Mouse (Mus musculus) myocyte (in vitro differentiated cells): Measurements from ENCODE around the gene Golga7b.

ENCODE experiments used
- MAX ChIP-seq: IDR thresholded peaks from one replicate; pipeline ENCODE4 v1.6.1; 2011; ENCODE audit warnings: low read depth, mild to moderate bottlenecking, control low read depth
- MYOD1 ChIP-seq, 3 experiments: IDR thresholded peaks; one replicate each; pipeline ENCODE4 v1.6.1; 2011; ENCODE audit warnings: control low read depth in 2 of 3, low read depth in 2 of 3, mild to moderate bottlenecking in 2 of 3, moderate library complexity in 1 of 3; ENCODE audit not compliant: insufficient read length in 2 of 3, control insufficient read depth in 1 of 3
- MYOG ChIP-seq, 3 experiments: IDR thresholded peaks; one replicate each; pipeline ENCODE4 v1.6.1; 2011; ENCODE audit warnings: control low read depth in 2 of 3, low read depth in 2 of 3, mild to moderate bottlenecking in 2 of 3; ENCODE audit not compliant: insufficient read length in 2 of 3, control insufficient read depth in 1 of 3, insufficient read depth in 1 of 3
- POLR2A ChIP-seq: IDR thresholded peaks from one replicate; pipeline ENCODE4 v1.6.1; 2011; ENCODE audit warnings: low read depth, mild to moderate bottlenecking, control low read depth, moderate library complexity; ENCODE audit not compliant: insufficient read length
- POLR2AphosphoS2 ChIP-seq: IDR thresholded peaks from one replicate; pipeline ENCODE4 v1.6.1; 2011; ENCODE audit warnings: low read depth, control low read depth; ENCODE audit not compliant: insufficient read length
- TCF12 ChIP-seq: IDR thresholded peaks from one replicate; pipeline ENCODE4 v1.6.1; 2011; ENCODE audit warnings: mild to moderate bottlenecking, control low read depth; ENCODE audit not compliant: poor library complexity, insufficient read depth, severe bottlenecking
- USF1 ChIP-seq: IDR thresholded peaks from one replicate; pipeline ENCODE4 v1.6.1; 2011; ENCODE audit warnings: low read depth, mild to moderate bottlenecking, control low read depth, moderate library complexity

DNA sequence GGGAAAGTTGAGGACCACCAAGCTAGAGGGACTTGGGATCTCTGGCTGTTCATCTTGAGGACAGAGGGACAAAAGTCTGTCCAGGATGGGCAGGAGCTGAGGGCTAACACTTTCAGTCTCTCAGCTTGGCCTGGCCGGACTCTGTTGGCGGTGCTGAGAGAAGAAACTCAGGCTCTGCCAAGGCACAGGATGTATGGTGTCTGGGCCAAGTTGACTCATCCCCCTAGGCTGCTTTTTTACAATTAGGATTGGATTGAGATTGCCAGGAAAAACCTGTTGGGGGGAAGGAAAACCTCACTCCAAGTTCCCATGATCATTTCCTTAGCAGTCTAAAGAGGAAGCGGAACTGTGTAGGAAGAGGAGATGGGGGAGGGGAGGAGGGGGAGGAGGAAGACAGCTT, 10.7 kb downstream of the Golga7b start:
- TF ChIP-seq POLR2A, result no peak
- no peak for TF ChIP-seq POLR2AphosphoS2
- TF ChIP-seq USF1, result no peak
- TF ChIP-seq TCF12, result no peak
- TF ChIP-seq MAX, result no peak
- TF ChIP-seq MYOD1 (IDR thresholded peaks at IDR 0.05; ENCODE audit: control insufficient read depth in 1 of 3, insufficient read length in 2 of 3, low read depth in 2 of 3), result no peak
- no peak for TF ChIP-seq MYOG (IDR thresholded peaks at IDR 0.05; ENCODE audit: control insufficient read depth in 1 of 3, insufficient read depth in 1 of 3, insufficient read length in 2 of 3, low read depth in 2 of 3)
